Mouse (Mus musculus): ENCODE data around the gene Zfp775. TPM values are rescaled to one million over a fixed set of nuclear protein-coding genes. Genes with fewer than 3 reads are reported as not detected.

Zfp775 gene
- polyA plus RNA-seq, 1 experiment from 2014 or later: 13.8 TPM

GRCm38 (mm10) chr6:48594043-48594738, 7.7 kb upstream of the Zfp775 start:
- H3K36me3 ChIP-seq: peaks cover 38% of the 10 kb centered on the region
- peak; percentile 74 for ATAC-seq (ENCODE audit: low FRiP score, low read depth)
- H3K4me2 ChIP-seq (replicated peaks): peak overlapping the region; percentile 66
- H3K4me3 ChIP-seq: peak overlapping the region; percentile 78
- peaks cover 21% of the 10 kb centered on the region for H3K4me1 ChIP-seq
- H3K27me3 ChIP-seq (replicated peaks): no peaks in the 10 kb centered on the region
- H3K9me3 ChIP-seq: peaks cover 23% of the 10 kb centered on the region
- under 1% methylated on average over 38 of the region's 41 CpGs for WGBS
- peak overlapping the region; percentile 81 for H3K27ac ChIP-seq
- H3K9ac ChIP-seq: peak overlapping the region; percentile 88

GRCm38 (mm10) chr6:48595278-48595677, 6.6 kb upstream of the Zfp775 start:
- WGBS: 67% methylated on average over 1 of the region's 1 CpGs
- peaks cover 23% of the 10 kb centered on the region for H3K9me3 ChIP-seq
- peak overlapping the region; percentile 88; the same call in 1 of the 2 replicates for H3K9ac ChIP-seq
- no peak for ATAC-seq (ENCODE audit: low FRiP score, low read depth)
- H3K27me3 ChIP-seq (replicated peaks): no peaks in the 10 kb centered on the region
- H3K36me3 ChIP-seq: peaks cover 48% of the 10 kb centered on the region
- no peak overlapping the region for H3K4me3 ChIP-seq
- peak overlapping the region; percentile 66 for H3K4me2 ChIP-seq (replicated peaks)
- H3K27ac ChIP-seq: no peak overlapping the region
- peaks cover 21% of the 10 kb centered on the region for H3K4me1 ChIP-seq

GRCm38 (mm10) chr6:48596545-48597232, 5.2 kb upstream of the Zfp775 start:
- peaks cover 48% of the 10 kb centered on the region for H3K36me3 ChIP-seq
- no peaks in the 10 kb centered on the region for H3K27me3 ChIP-seq (replicated peaks)
- WGBS: 97% methylated on average over 45 of the region's 45 CpGs
- ATAC-seq (ENCODE audit: low FRiP score, low read depth): no peak
- H3K27ac ChIP-seq: no peak overlapping the region
- no peak overlapping the region for H3K4me3 ChIP-seq
- no peak overlapping the region for H3K4me2 ChIP-seq (replicated peaks)
- H3K9me3 ChIP-seq: peaks cover 23% of the 10 kb centered on the region
- H3K9ac ChIP-seq: no peak overlapping the region
- peaks cover 27% of the 10 kb centered on the region for H3K4me1 ChIP-seq

DNA sequence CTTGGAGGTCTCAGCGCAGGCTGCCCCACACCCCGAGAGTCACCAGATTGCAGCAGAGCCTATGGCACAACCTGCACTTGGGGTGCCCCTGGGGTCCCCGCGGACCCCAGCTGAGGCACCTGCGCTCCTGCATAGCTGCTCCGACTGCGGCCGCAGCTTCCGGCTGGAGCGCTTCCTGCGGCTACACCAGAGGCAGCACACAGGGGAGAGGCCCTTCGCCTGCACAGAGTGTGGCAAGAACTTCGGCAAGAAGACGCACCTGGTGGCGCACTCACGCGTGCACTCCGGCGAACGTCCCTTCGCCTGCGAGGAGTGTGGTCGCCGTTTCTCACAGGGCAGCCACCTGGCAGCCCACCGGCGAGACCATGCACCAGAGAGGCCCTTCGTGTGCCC, 4.6 kb upstream of the Zfp775 start:
- ATAC-seq (ENCODE audit: low FRiP score, low read depth): no peak
- Histone ChIP-seq H3K27me3 (replicated peaks) (no peaks in the 10 kb centered on the region), H3K9me3 (peaks cover 23% of the 10 kb centered on the region), H3K4me1 (peaks cover 27% of the 10 kb centered on the region), H3K4me2 (replicated peaks) (no peak overlapping the region), H3K4me3 (no peak overlapping the region), H3K27ac (no peak overlapping the region), H3K9ac (no peak overlapping the region), H3K36me3 (peaks cover 48% of the 10 kb centered on the region)
- WGBS: 96% methylated on average over 27 of the region's 27 CpGs

GRCm38 (mm10) chr6:48600594-48600993, 1.3 kb upstream of the Zfp775 start:
- Histone ChIP-seq H3K9me3 (peaks cover 23% of the 10 kb centered on the region), H3K36me3 (peaks cover 45% of the 10 kb centered on the region), H3K4me2 (replicated peaks) (0 out of 2 replicates have a peak overlapping the region, but pooled peaks have one; percentile 76), H3K27ac (no peak overlapping the region), H3K27me3 (replicated peaks) (no peaks in the 10 kb centered on the region), H3K9ac (no peak overlapping the region), H3K4me1 (peaks cover 13% of the 10 kb centered on the region), H3K4me3 (no peak overlapping the region)
- no peak for ATAC-seq (ENCODE audit: low FRiP score, low read depth)
- 90% methylated on average over 1 of the region's 1 CpGs for WGBS

GRCm38 (mm10) chr6:48602080-48602741, 348 bp downstream of the Zfp775 start:
- Histone ChIP-seq H3K4me2 (replicated peaks) (peak overlapping the region; percentile 76), H3K27ac (peak overlapping the region; percentile 77; the same call in 1 of the 2 replicates), H3K4me1 (peaks cover 13% of the 10 kb centered on the region), H3K9me3 (peaks cover 12% of the 10 kb centered on the region), H3K4me3 (peak overlapping the region; percentile 61), H3K9ac (peak overlapping the region; percentile 78), H3K36me3 (peaks cover 30% of the 10 kb centered on the region), H3K27me3 (replicated peaks) (no peaks in the 10 kb centered on the region)
- ATAC-seq (ENCODE audit: low FRiP score, low read depth): peak; percentile 81
- WGBS: under 1% methylated on average over 28 of the region's 28 CpGs

DNA sequence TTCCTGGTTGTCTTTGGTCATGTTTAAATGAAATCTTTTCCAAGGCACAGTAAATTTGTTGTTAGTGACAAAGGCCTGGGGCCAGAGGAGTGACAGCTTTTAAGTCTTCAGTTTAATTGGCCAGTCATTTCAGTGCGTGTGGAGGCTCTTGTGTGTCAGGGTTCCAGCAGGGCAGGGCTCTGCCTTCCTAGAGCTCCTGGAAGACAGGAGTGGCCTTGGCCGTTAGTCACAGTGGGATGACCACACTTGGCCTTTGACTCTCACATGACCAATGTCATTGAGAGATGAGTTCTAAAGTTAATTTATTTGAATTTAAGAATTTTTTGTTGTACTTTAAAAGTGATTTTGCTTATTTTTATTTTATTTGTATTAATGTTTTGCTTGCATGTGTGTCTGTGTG, 6.3 kb downstream of the Zfp775 start:
- H3K27me3 ChIP-seq (replicated peaks): no peaks in the 10 kb centered on the region
- WGBS: 54% methylated on average over 2 of the region's 2 CpGs

GRCm38 (mm10) chr6:48609512-48609911, 7.6 kb downstream of the Zfp775 start:
- no peak overlapping the region for H3K9ac ChIP-seq
- H3K4me3 ChIP-seq: no peak overlapping the region
- H3K4me2 ChIP-seq (replicated peaks): no peak overlapping the region
- H3K4me1 ChIP-seq: 0 out of 2 replicates have a peak, but pooled peaks cover 2% of the 10 kb centered on the region
- no peaks in the 10 kb centered on the region for H3K9me3 ChIP-seq
- no peaks in the 10 kb centered on the region for H3K27me3 ChIP-seq (replicated peaks)
- no peak overlapping the region for H3K27ac ChIP-seq
- no peak for ATAC-seq (ENCODE audit: low FRiP score, low read depth)
- H3K36me3 ChIP-seq: peaks cover 14% of the 10 kb centered on the region
- 52% methylated on average over 7 of the region's 7 CpGs for WGBS

More for the DNA sequence above, 6.3 kb downstream of the Zfp775 start:
- no peak overlapping the region for H3K4me2 ChIP-seq (replicated peaks)
- H3K4me1 ChIP-seq: peaks cover 2% of the 10 kb centered on the region; the same call in 1 of the 2 replicates
- no peak overlapping the region for H3K9ac ChIP-seq
- no peak for ATAC-seq (ENCODE audit: low FRiP score, low read depth)
- no peaks in the 10 kb centered on the region for H3K9me3 ChIP-seq
- peaks cover 2% of the 10 kb centered on the region; the same call in 1 of the 2 replicates for H3K36me3 ChIP-seq
- no peak overlapping the region for H3K27ac ChIP-seq
- no peak overlapping the region for H3K4me3 ChIP-seq

GRCm38 (mm10) chr6:48610657-48611056, 8.8 kb downstream of the Zfp775 start:
- H3K36me3 ChIP-seq: peaks cover 20% of the 10 kb centered on the region
- 88% methylated on average over 3 of the region's 3 CpGs for WGBS
- no peak for ATAC-seq (ENCODE audit: low FRiP score, low read depth)
- H3K9me3 ChIP-seq: no peaks in the 10 kb centered on the region
- no peak overlapping the region for H3K4me3 ChIP-seq
- H3K27me3 ChIP-seq (replicated peaks): no peaks in the 10 kb centered on the region
- H3K27ac ChIP-seq: no peak overlapping the region
- H3K4me1 ChIP-seq: 0 out of 2 replicates have a peak, but pooled peaks cover 2% of the 10 kb centered on the region
- no peak overlapping the region for H3K9ac ChIP-seq
- H3K4me2 ChIP-seq (replicated peaks): no peak overlapping the region

DNA sequence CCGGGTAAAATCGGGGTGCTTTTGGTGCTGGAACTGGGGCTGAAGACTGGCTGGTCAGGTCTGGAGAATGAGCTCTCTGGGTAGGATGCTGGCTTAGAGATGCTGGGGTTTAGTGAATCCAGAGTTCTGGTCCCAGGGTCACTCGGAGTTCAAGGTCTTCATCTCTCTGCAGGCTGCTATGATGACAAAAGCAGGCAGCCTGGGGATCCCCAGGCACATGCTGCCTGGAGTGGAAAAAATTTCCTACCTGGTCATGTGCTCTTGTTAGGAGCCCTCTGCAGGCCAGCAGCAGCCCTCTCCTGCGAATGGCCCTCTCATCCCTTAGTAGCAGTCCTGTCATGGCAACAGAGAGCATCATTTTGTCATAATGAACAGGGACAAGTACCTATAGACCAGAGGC, 11.6 kb downstream of the Zfp775 start:
- H3K9me3 ChIP-seq: no peaks in the 10 kb centered on the region
- 0 out of 2 replicates have a peak, but pooled peaks cover 2% of the 10 kb centered on the region for H3K4me1 ChIP-seq
- H3K27ac ChIP-seq: no peak overlapping the region
- no peaks in the 10 kb centered on the region for H3K27me3 ChIP-seq (replicated peaks)
- ATAC-seq (ENCODE audit: low FRiP score, low read depth): no peak
- H3K36me3 ChIP-seq: peaks cover 23% of the 10 kb centered on the region
- WGBS: 85% methylated on average over 4 of the region's 4 CpGs
- H3K4me3 ChIP-seq: no peak overlapping the region
- H3K9ac ChIP-seq: no peak overlapping the region
- H3K4me2 ChIP-seq (replicated peaks): no peak overlapping the region

DNA sequence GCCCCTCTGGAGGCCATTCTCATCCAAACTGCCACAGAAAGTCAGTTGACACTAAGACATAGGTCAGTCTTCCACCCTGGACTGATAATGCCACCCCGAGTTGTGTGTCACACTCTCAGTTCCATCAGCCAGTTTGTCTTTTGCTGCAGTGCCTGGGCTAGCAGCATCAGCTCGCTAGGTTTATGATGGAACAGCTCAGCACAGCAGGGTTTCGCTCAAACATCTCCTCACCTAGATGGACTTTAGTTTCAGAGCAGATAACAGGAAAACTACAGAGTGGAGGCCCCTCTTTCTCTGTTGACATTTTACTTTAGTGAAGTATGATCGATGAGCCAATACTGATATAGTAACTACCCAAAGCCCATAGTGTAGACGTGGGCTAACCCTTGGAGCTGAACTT, 12.9 kb downstream of the Zfp775 start:
- 93% methylated on average over 5 of the region's 5 CpGs for WGBS
- no peak overlapping the region for H3K27ac ChIP-seq
- H3K36me3 ChIP-seq: peaks cover 33% of the 10 kb centered on the region
- H3K27me3 ChIP-seq (replicated peaks): no peaks in the 10 kb centered on the region
- no peaks in the 10 kb centered on the region for H3K9me3 ChIP-seq
- ATAC-seq (ENCODE audit: low FRiP score, low read depth): no peak
- H3K4me3 ChIP-seq: no peak overlapping the region
- H3K9ac ChIP-seq: no peak overlapping the region
- no peak overlapping the region for H3K4me2 ChIP-seq (replicated peaks)
- H3K4me1 ChIP-seq: no peaks in the 10 kb centered on the region

- WGBS: 92% methylated on average over 30 of the region's 30 CpGs
- Histone ChIP-seq H3K9me3 (no peaks in the 10 kb centered on the region), H3K4me1 (no peaks in the 10 kb centered on the region), H3K27me3 (replicated peaks) (no peaks in the 10 kb centered on the region), H3K9ac (no peak overlapping the region), H3K27ac (no peak overlapping the region), H3K36me3 (peaks cover 30% of the 10 kb centered on the region), H3K4me3 (no peak overlapping the region), H3K4me2 (replicated peaks) (no peak overlapping the region)
- no peak for ATAC-seq (ENCODE audit: low FRiP score, low read depth)
Observed at GRCm38 (mm10) chr6:48620031-48620430, 18.2 kb downstream of the Zfp775 start.
